Mouse (Mus musculus) limb, embryonic 11.5 days (tissue): ENCODE data around the gene Ccdc160. TPM values are rescaled to one million over a fixed set of nuclear protein-coding genes. Genes with fewer than 3 reads are reported as not detected.
A peak's percentile ranks its signal among the peaks of the same experiment; 100 is the strongest.

Source experiments
- ATAC-seq: fragments of 200-750 bp; cut with Nextera tagmentation; 2 replicates; pipeline ENCODE4 v1.8.0; 2017; ENCODE audit warnings: low read depth; ENCODE audit not compliant: insufficient number of reproducible peaks, low FRiP score, low TSS enrichment
- DNase-seq: peaks from one replicate; pipeline ENCODE4 v3.0.0-alpha.2; 2015; ENCODE audit warnings: low spot score
- H3K27ac ChIP-seq: fragments of 300-500 bp; sonication (generic); replicated peaks from 2 replicates; pipeline ENCODE4 v1.5.1; 2014; ENCODE audit warnings: low read depth, mild to moderate bottlenecking, low read length
- H3K27me3 ChIP-seq: fragments of 300-500 bp; sonication (generic); 2 replicates; pipeline ENCODE4 v1.6.1; 2014; ENCODE audit warnings: mild to moderate bottlenecking, low read length, mixed read lengths; ENCODE audit not compliant: control insufficient read depth, insufficient read depth
- H3K36me3 ChIP-seq: fragments of 300-500 bp; sonication (generic); 2 replicates; pipeline ENCODE4 v1.6.1; 2014; ENCODE audit warnings: mild to moderate bottlenecking, low read length, moderate library complexity, mixed read lengths; ENCODE audit not compliant: control insufficient read depth, insufficient read depth
- H3K4me1 ChIP-seq: fragments of 300-500 bp; sonication (generic); 2 replicates; pipeline ENCODE4 v1.6.1; 2014; ENCODE audit warnings: low read length, mixed read lengths; ENCODE audit not compliant: control insufficient read depth, insufficient read depth
- H3K4me2 ChIP-seq: fragments of 300-500 bp; sonication (generic); 2 replicates; pipeline ENCODE4 v1.6.1; 2014; ENCODE audit warnings: low read depth, mild to moderate bottlenecking, moderate library complexity; ENCODE audit not compliant: severe bottlenecking
- H3K4me3 ChIP-seq: fragments of 300-500 bp; sonication (generic); 2 replicates; pipeline ENCODE4 v1.5.1; 2014; ENCODE audit warnings: low read depth, low read length
- H3K9ac ChIP-seq: fragments of 300-500 bp; sonication (generic); 2 replicates; pipeline ENCODE4 v1.6.1; 2014; ENCODE audit warnings: mild to moderate bottlenecking, low read length
- H3K9me3 ChIP-seq: fragments of 300-500 bp; sonication (generic); 2 replicates; pipeline ENCODE4 v1.6.1; 2016; ENCODE audit warnings: low read length; ENCODE audit not compliant: control insufficient read depth
- WGBS: fragments of 180-500 bp; shearing (Covaris S2); extraction: QIAGEN DNeasy Blood & Tissue Kit; methylation state at CpG from one replicate; pipeline ENCODE4 v1.1.7; 2014; 5-methylcytosine and 5-hydroxymethylcytosine counted together
- polyA plus RNA-seq: library from polyadenylated mRNA; unstranded; fragments of >200 nt; fragmentation: Nextera tagmentation; extraction: Ambion mirVana; gene quantifications from 2 replicates; pipeline ENCODE4 v1.2.1, GENCODE M21; 2014

Ccdc160 gene
- polyA plus RNA-seq, 1 experiment from 2014 or later = 2.0 TPM

- no peak overlapping the region for H3K4me3 ChIP-seq
- H3K4me1 ChIP-seq = no peaks in the 10 kb centered on the region
- no peaks in the 10 kb centered on the region for H3K27me3 ChIP-seq
- H3K9me3 ChIP-seq = no peaks in the 10 kb centered on the region
- ATAC-seq (no peak), DNase-seq (no peak)
- H3K36me3 ChIP-seq = no peaks in the 10 kb centered on the region
- no peak overlapping the region for H3K4me2 ChIP-seq
- no peak overlapping the region for H3K27ac ChIP-seq
- 79% methylated on average over 2 of the region's 2 CpGs for WGBS
- H3K9ac ChIP-seq = no peak overlapping the region
Measured at GRCm38 (mm10) chrX:52759232-52759631, 31.8 kb upstream of the Ccdc160 start.

- DNase-seq (no peak), ATAC-seq (no peak)
- H3K36me3 ChIP-seq = no peaks in the 10 kb centered on the region
- no peak overlapping the region for H3K4me3 ChIP-seq
- H3K27ac ChIP-seq = no peak overlapping the region
- no peak overlapping the region for H3K4me2 ChIP-seq
- H3K9ac ChIP-seq = no peak overlapping the region
- no peaks in the 10 kb centered on the region for H3K27me3 ChIP-seq
- H3K9me3 ChIP-seq = no peaks in the 10 kb centered on the region
- WGBS = 41% methylated on average over 4 of the region's 4 CpGs
- no peaks in the 10 kb centered on the region for H3K4me1 ChIP-seq
Measured at GRCm38 (mm10) chrX:52760191-52760945, 30.6 kb upstream of the Ccdc160 start.

GRCm38 (mm10) chrX:52762221-52762620 lies 28.8 kb upstream of the Ccdc160 start:
- Histone ChIP-seq H3K27ac (no peak overlapping the region), H3K36me3 (no peaks in the 10 kb centered on the region), H3K4me3 (no peak overlapping the region), H3K9ac (no peak overlapping the region), H3K27me3 (no peaks in the 10 kb centered on the region), H3K9me3 (no peaks in the 10 kb centered on the region), H3K4me1 (no peaks in the 10 kb centered on the region), H3K4me2 (no peak overlapping the region)
- no peak for DNase-seq
- WGBS = 69% methylated on average over 4 of the region's 4 CpGs
- ATAC-seq = no peak

- no peak overlapping the region for H3K9ac ChIP-seq
- ATAC-seq = no peak
- no peak overlapping the region for H3K27ac ChIP-seq
- H3K4me1 ChIP-seq = no peaks in the 10 kb centered on the region
- no peaks in the 10 kb centered on the region for H3K9me3 ChIP-seq
- H3K27me3 ChIP-seq = no peaks in the 10 kb centered on the region
- WGBS = 47% methylated on average over 3 of the region's 3 CpGs
- H3K4me3 ChIP-seq = no peak overlapping the region
- DNase-seq = peak; percentile 35
- no peak overlapping the region for H3K4me2 ChIP-seq
- H3K36me3 ChIP-seq = no peaks in the 10 kb centered on the region
Measured at GRCm38 (mm10) chrX:52775973-52776372, 15.0 kb upstream of the Ccdc160 start.

GRCm38 (mm10) chrX:52777671-52778070 lies 13.3 kb upstream of the Ccdc160 start:
- Histone ChIP-seq H3K9me3 (no peaks in the 10 kb centered on the region), H3K4me3 (no peak overlapping the region), H3K9ac (no peak overlapping the region), H3K4me2 (no peak overlapping the region), H3K27ac (no peak overlapping the region), H3K4me1 (no peaks in the 10 kb centered on the region), H3K36me3 (no peaks in the 10 kb centered on the region), H3K27me3 (no peaks in the 10 kb centered on the region)
- no peak for DNase-seq
- no peak for ATAC-seq
- 85% methylated on average over 5 of the region's 5 CpGs for whole genome bisulfite sequencing

- Histone ChIP-seq H3K9me3 (no peaks in the 10 kb centered on the region), H3K4me3 (no peak overlapping the region), H3K27ac (no peak overlapping the region), H3K36me3 (no peaks in the 10 kb centered on the region), H3K27me3 (no peaks in the 10 kb centered on the region), H3K9ac (no peak overlapping the region), H3K4me1 (no peaks in the 10 kb centered on the region), H3K4me2 (no peak overlapping the region)
- DNase-seq (no peak), ATAC-seq (no peak)
- WGBS = 73% methylated on average over 5 of the region's 5 CpGs
Measured at GRCm38 (mm10) chrX:52783898-52784297, 7.1 kb upstream of the Ccdc160 start.

GRCm38 (mm10) chrX:52791944-52792719 lies 1.1 kb downstream of the Ccdc160 start:
- ATAC-seq (no peak), DNase-seq (no peak)
- Histone ChIP-seq H3K9me3 (no peaks in the 10 kb centered on the region), H3K27ac (no peak overlapping the region), H3K36me3 (no peaks in the 10 kb centered on the region), H3K4me3 (no peak overlapping the region), H3K9ac (no peak overlapping the region), H3K27me3 (no peaks in the 10 kb centered on the region), H3K4me1 (no peaks in the 10 kb centered on the region), H3K4me2 (no peak overlapping the region)
- 46% methylated on average over 10 of the region's 10 CpGs for WGBS

GRCm38 (mm10) chrX:52792861-52793260 lies 1.9 kb downstream of the Ccdc160 start:
- Histone ChIP-seq H3K9me3 (no peaks in the 10 kb centered on the region), H3K36me3 (no peaks in the 10 kb centered on the region), H3K9ac (no peak overlapping the region), H3K4me2 (no peak overlapping the region), H3K27me3 (no peaks in the 10 kb centered on the region), H3K27ac (no peak overlapping the region), H3K4me3 (no peak overlapping the region), H3K4me1 (no peaks in the 10 kb centered on the region)
- no peak for DNase-seq
- no peak for ATAC-seq
- 33% methylated on average over 6 of the region's 6 CpGs for WGBS
